8 mouse cellular contexts compared by ENCODE assay signal in genomic region chr7:4741151-4741550, GRCm38 (mm10). TPM values are rescaled to one million over a fixed set of nuclear protein-coding genes. Genes with fewer than 3 reads are reported as not detected.
A peak's percentile ranks its signal among the peaks of the same experiment; 100 is the strongest.
DNase-seq lines count a peak whose midpoint lies in the region; ATAC-seq and TF ChIP-seq lines count a peak whose summit lies in the region.

No protein-coding gene starts in this region.

- H3K36me3 ChIP-seq in heart, postnatal 0 days (replicated peaks; ENCODE audit: control insufficient read depth, insufficient read depth, low read length): peaks cover 25% of the 10 kb centered on the region

- H3K4me3 ChIP-seq in heart, postnatal 0 days (ENCODE audit: low read depth, low read length): peak overlapping the region; percentile 87

- H3K9me3 ChIP-seq in heart, postnatal 0 days (replicated peaks; ENCODE audit: control insufficient read depth, low read length): no peaks in the 10 kb centered on the region

- H3K9ac ChIP-seq in heart, postnatal 0 days (replicated peaks; ENCODE audit: low read depth, low read length): peak overlapping the region; percentile 84

- H3K27me3 ChIP-seq in heart, postnatal 0 days (ENCODE audit: control insufficient read depth, insufficient read depth, low read length): no peaks in the 10 kb centered on the region

- ATAC-seq in CD4-positive, CD25-positive, alpha-beta regulatory T cell, adult 4 months: no peak
- peak; percentile 72 for ATAC-seq in erythroblast, adult 5-6 weeks (replicated peaks; ENCODE audit: low FRiP score, poor library complexity, severe bottlenecking)
- ATAC-seq in heart, postnatal 0 days (ENCODE audit: insufficient read depth, low read depth): no peak
- peak; percentile 42 for ATAC-seq in megakaryocyte, adult 5-6 weeks (ENCODE audit: poor library complexity, severe bottlenecking)

- H3K4me2 ChIP-seq in heart, postnatal 0 days (ENCODE audit: low read depth, low read length): peak overlapping the region; percentile 96

- H3K27ac ChIP-seq in heart, postnatal 0 days (ENCODE audit: low read depth): peak overlapping the region; percentile 92

- 1% methylated on average over 4 of the region's 4 CpGs for WGBS in heart, postnatal 0 days

- TF ChIP-seq CTCF in heart, postnatal 0 days (IDR thresholded peaks at IDR 0.05; ENCODE audit: low read depth): no peak

- H3K4me1 ChIP-seq in heart, postnatal 0 days (ENCODE audit: control insufficient read depth, insufficient read depth): peaks cover 19% of the 10 kb centered on the region

- DNase-seq in CD4-positive, CD25-positive, alpha-beta regulatory T cell, adult 2 months (ENCODE audit: low read depth, low spot score): peak; percentile 23
- peak; percentile 66 to 74 for DNase-seq in adrenal gland, postnatal 36 days
- peak; percentile 80 for DNase-seq in heart, postnatal 0 days (ENCODE audit: low spot score)
- DNase-seq in kidney, postnatal 36 days: peak; percentile 82 to 83
- DNase-seq in spleen, postnatal 10 days (ENCODE audit: low spot score in 2 of 2): peak; percentile 72

- TF ChIP-seq EP300 in heart, postnatal 0 days (IDR thresholded peaks at IDR 0.05; ENCODE audit: low read depth): 0 out of 2 replicates have a peak, but pooled peaks have one; percentile 8

RNA-seq across cellular contexts. Expression of gene Kmt5c, which starts 1.2 kb away (rescaled TPM):
- polyA plus RNA-seq in CD4-positive, CD25-positive, alpha-beta regulatory T cell, adult 4 months (2017; shearing (Covaris generic)): 10 to 100 TPM; 22.9 to 25.8 TPM
- total RNA-seq in adrenal gland, postnatal 36 days (2021): 10 to 100 TPM; 30.5 to 34.6 TPM
- 11.3 and 15.9 TPM in 2 replicates for total RNA-seq in erythroblast, adult 5-6 weeks (2015; ENCODE audit: low replicate concordance)
- total RNA-seq in erythroblast, adult 5-6 weeks (2017; ENCODE audit: low replicate concordance): 32.0 and 42.2 TPM in 2 replicates
- 59.1 and 62.9 TPM in 2 replicates for total RNA-seq in heart, postnatal 0 days (2014; rRNA removed; ENCODE audit: low replicate concordance)
- polyA plus RNA-seq in heart, postnatal 0 days (2015; fragmentation: Nextera tagmentation; extraction: Ambion mirVana): 38.3 and 42.9 TPM in 2 replicates
- 32.4 and 38.4 TPM in 2 replicates for total RNA-seq in megakaryocyte, adult 5-6 weeks (2015)
- 44.2 and 58.2 TPM in 2 replicates for total RNA-seq in megakaryocyte, adult 5-6 weeks (2017)

RNA-seq across cellular contexts. Expression of gene Cox6b2, which starts 11.7 kb away (rescaled TPM):
- 1 to 10 TPM in 1 of 2 experiments, not detected in 1; 2.1 TPM for polyA plus RNA-seq in CD4-positive, CD25-positive, alpha-beta regulatory T cell, adult 4 months (2017; shearing (Covaris generic))
- 1 to 10 TPM; 7.5 to 7.8 TPM for total RNA-seq in adrenal gland, postnatal 36 days (2021)
- total RNA-seq in erythroblast, adult 5-6 weeks (2015; ENCODE audit: low replicate concordance): 33.2 and 44.4 TPM in 2 replicates
- total RNA-seq in erythroblast, adult 5-6 weeks (2017; ENCODE audit: low replicate concordance): 18.8 and 22.3 TPM in 2 replicates
- 20.8 TPM in 1 of 2 replicates, not detected in the other for total RNA-seq in heart, postnatal 0 days (2014; rRNA removed; ENCODE audit: low replicate concordance)
- 27.1 and 27.8 TPM in 2 replicates for polyA plus RNA-seq in heart, postnatal 0 days (2015; fragmentation: Nextera tagmentation; extraction: Ambion mirVana)
- total RNA-seq in megakaryocyte, adult 5-6 weeks (2015): 29.5 and 32.4 TPM in 2 replicates
- 20.5 and 24.8 TPM in 2 replicates for total RNA-seq in megakaryocyte, adult 5-6 weeks (2017)

RNA-seq across cellular contexts. Expression of gene Tmem150b, which starts 16.1 kb away (rescaled TPM):
- under 1 TPM in 1 of 2 experiments, not detected in 1; 0.47 TPM for polyA plus RNA-seq in CD4-positive, CD25-positive, alpha-beta regulatory T cell, adult 4 months (2017; shearing (Covaris generic))
- total RNA-seq in adrenal gland, postnatal 36 days (2021): under 1 TPM; 0.16 to 0.43 TPM
- total RNA-seq in erythroblast, adult 5-6 weeks (2015; ENCODE audit: low replicate concordance): 1.7 and 6.7 TPM in 2 replicates
- total RNA-seq in erythroblast, adult 5-6 weeks (2017; ENCODE audit: low replicate concordance): 2.1 and 2.7 TPM in 2 replicates
- total RNA-seq in heart, postnatal 0 days (2014; rRNA removed; ENCODE audit: low replicate concordance): 0.23 TPM in 1 of 2 replicates, not detected in the other
- not detected in 2 replicates for polyA plus RNA-seq in heart, postnatal 0 days (2015; fragmentation: Nextera tagmentation; extraction: Ambion mirVana)
- total RNA-seq in megakaryocyte, adult 5-6 weeks (2015): 11.4 and 13.3 TPM in 2 replicates
- 15.5 and 18.0 TPM in 2 replicates for total RNA-seq in megakaryocyte, adult 5-6 weeks (2017)

RNA-seq across cellular contexts. Expression of gene Fam71e2, which starts 30.0 kb away (rescaled TPM):
- not detected for polyA plus RNA-seq in CD4-positive, CD25-positive, alpha-beta regulatory T cell, adult 4 months (2017; shearing (Covaris generic))
- total RNA-seq in adrenal gland, postnatal 36 days (2021): not detected
- not detected in 2 replicates for total RNA-seq in erythroblast, adult 5-6 weeks (2015; ENCODE audit: low replicate concordance)
- total RNA-seq in erythroblast, adult 5-6 weeks (2017; ENCODE audit: low replicate concordance): not detected in 2 replicates
- not detected in 2 replicates for total RNA-seq in heart, postnatal 0 days (2014; rRNA removed; ENCODE audit: low replicate concordance)
- not detected in 2 replicates for polyA plus RNA-seq in heart, postnatal 0 days (2015; fragmentation: Nextera tagmentation; extraction: Ambion mirVana)
- total RNA-seq in megakaryocyte, adult 5-6 weeks (2015): not detected in 2 replicates
- total RNA-seq in megakaryocyte, adult 5-6 weeks (2017): not detected in 2 replicates

RNA-seq across cellular contexts. Expression of gene Il11, which starts 41.5 kb away (rescaled TPM):
- polyA plus RNA-seq in CD4-positive, CD25-positive, alpha-beta regulatory T cell, adult 4 months (2017; shearing (Covaris generic)): under 1 TPM in 1 of 2 experiments, not detected in 1; 0.16 TPM
- total RNA-seq in adrenal gland, postnatal 36 days (2021): under 1 TPM; 0.13 to 0.56 TPM
- not detected in 2 replicates for total RNA-seq in erythroblast, adult 5-6 weeks (2015; ENCODE audit: low replicate concordance)
- not detected in 2 replicates for total RNA-seq in erythroblast, adult 5-6 weeks (2017; ENCODE audit: low replicate concordance)
- not detected in 2 replicates for total RNA-seq in heart, postnatal 0 days (2014; rRNA removed; ENCODE audit: low replicate concordance)
- not detected in 2 replicates for polyA plus RNA-seq in heart, postnatal 0 days (2015; fragmentation: Nextera tagmentation; extraction: Ambion mirVana)
- total RNA-seq in megakaryocyte, adult 5-6 weeks (2015): not detected in 2 replicates
- not detected in 2 replicates for total RNA-seq in megakaryocyte, adult 5-6 weeks (2017)

Comparison
In these comparisons a context has a peak if more than half of its experiments do, and no peak if none do; other contexts are left out.
1. DNase-seq: peak in every context shown above with its lines; median percentile 82 in kidney, postnatal 36 days; 80 in heart, postnatal 0 days; 72 in spleen, postnatal 10 days; 70 in adrenal gland, postnatal 36 days; 23 in CD4-positive, CD25-positive, alpha-beta regulatory T cell, adult 2 months.
2. ATAC-seq: peak in erythroblast, adult 5-6 weeks (single experiment) and megakaryocyte, adult 5-6 weeks (single experiment); none in CD4-positive, CD25-positive, alpha-beta regulatory T cell, adult 4 months (single experiment) and heart, postnatal 0 days (single experiment).